Mouse (Mus musculus) cerebellum, adult 18-20 months (tissue): ENCODE measurements at regions not wholly inside any gene's neighbourhood (a gene's known extent, or its start where the extent isn't known, plus 50 kb on each side); places are given as distances from the start of the nearest gene placed in this dataset.

ENCODE experiments used
- DNase-seq, 2 experiments: peaks; one replicate each; pipeline ENCODE4 v3.0.0; 2021

GRCm38 (mm10) chr6:100176914-100177560, 110.2 kb downstream of the Rybp start:
- DNase-seq, result no peak

DNA sequence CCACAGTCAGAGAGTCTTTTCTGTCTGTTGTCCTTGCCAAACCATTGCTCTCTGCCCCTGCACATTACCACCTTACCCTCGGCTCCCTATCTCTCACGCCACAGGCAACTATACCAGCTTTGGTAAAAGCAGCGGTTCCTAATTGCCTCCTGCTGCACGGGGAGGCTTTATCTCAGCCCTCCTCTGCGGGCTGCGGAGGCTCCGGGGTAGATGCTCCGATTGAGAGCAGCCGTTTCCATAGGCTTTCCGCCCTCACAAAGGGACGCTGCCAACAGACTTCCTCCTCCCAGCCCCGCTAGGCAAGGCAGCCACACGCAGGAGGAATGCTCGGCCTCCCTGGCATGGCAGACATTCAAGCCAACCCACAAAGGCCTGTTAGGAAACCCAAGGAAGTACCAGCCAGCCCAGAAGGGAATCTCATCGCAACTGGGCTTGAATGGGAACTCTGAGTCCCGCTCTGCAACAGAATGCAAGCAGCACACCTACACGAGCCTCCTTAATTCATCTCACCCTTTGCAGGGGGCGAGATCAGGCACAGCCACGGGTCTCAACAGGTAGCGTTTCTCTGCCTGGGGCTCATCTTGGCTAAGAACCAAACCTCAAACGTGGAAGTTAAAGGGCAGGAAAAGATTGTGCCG, 116.5 kb downstream of the Rybp start:
- DNase-seq, result peak; percentile 33 to 43

- no peak for DNase-seq
Observed at GRCm38 (mm10) chr6:100167321-100167720, 120.0 kb downstream of the Rybp start.

GRCm38 (mm10) chr6:100165746-100166145, 121.5 kb downstream of the Rybp start:
- DNase-seq, result no peak

GRCm38 (mm10) chr6:100164162-100164561, 123.1 kb downstream of the Rybp start:
- DNase-seq, result no peak

DNA sequence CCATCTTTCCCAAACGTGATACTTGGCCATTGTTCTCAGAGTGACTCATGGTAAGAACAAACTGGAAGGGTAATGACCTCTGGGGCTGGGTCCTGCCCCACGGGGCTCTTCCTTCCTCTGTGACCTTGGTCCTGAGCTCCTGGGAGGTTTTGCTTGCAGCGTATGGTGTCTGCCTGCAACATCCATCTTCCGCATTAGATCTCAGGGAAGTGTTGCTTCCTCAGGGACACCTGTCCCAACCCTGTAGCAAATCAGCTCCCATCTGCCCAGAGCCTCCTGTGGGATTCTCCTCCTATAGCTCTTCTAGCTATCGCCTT, 123.5 kb downstream of the Rybp start:
- no peak for DNase-seq

- peak; percentile 93 to 94 for DNase-seq
Observed at GRCm38 (mm10) chr6:100162961-100163813, 124.1 kb downstream of the Rybp start.

DNA sequence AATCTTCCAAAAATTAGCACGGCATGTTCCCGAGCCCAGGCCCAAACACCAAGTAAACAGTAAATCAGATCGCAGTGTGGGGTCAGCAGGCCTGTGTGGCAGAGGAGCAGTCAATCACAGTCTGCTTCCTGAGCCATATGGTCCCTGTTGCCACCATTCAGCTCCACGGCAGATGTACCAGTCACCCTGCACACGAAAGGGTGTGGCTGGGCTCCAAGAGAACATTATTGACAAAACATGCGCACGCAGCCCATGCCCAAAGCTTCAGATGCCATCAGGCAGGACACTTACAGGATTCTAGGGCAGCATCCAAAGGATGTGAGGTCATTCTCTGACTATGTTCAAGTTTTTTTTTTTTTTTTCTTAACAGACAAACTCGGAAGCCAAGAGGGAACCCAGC, 126.6 kb downstream of the Rybp start:
- DNase-seq, result no peak

DNA sequence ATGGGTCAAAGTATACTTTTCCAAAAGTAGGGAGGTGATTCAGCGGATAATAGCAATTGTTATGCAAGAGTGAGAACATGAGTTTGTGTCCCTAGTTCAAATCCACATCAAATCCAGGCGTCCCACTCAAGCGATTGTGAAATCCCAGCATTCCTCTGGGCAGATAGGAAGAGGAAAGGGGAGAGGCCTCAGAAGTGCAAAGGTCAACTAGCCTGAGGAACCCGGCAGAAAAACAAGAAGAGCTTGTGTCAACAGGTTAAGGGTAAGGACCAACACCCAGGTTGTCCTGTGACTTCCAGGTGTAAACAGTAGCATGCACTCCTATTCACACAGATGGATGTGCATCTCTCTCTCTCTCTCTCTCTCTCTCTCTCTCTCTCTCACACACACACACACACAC, 127.5 kb downstream of the Rybp start:
- DNase-seq, result no peak

DNA sequence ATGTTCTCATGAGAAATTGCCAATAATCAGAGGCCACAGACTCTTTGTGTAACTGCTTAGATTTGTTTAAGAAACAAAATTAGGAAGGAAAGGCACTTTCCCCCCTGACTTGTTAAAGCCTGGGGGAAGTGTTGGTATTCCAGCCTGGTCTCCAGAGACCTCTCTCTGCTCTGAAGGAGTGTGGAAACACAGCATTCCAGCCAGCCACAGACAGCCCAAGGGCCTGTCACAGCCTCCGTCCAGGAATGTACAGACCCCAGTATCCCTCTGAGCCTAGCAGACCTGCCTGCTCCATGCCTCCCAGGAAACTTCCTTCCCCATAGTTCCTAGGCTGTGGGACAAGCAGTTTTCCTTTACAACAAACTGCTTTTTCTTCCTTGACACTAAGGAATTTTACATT, 128.0 kb downstream of the Rybp start:
- DNase-seq, result no peak

- DNase-seq, result no peak
Observed at GRCm38 (mm10) chr6:100157288-100157687, 130.0 kb downstream of the Rybp start.

DNA sequence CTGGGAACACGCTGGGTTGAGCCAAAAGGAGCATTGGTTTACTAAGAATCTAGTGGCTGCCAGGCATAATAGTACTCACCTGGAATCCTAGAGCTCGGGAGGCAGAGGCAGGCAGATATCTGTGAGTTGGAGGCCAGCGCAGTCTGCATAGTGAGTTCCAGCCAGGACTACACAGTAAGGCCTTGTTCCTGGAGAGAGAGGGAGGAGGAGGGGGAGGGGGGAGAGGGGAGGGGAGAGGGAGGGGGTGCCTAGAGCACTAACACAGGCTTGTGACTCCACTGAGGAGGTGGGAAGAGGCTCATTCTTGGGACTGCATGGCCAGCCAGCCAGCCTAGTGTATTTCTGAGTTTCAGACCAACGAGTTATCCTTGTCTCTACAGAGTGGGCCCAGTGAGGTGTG, 131.1 kb downstream of the Rybp start:
- DNase-seq, result no peak

- DNase-seq, result no peak
Observed at GRCm38 (mm10) chr6:100155676-100156075, 131.6 kb downstream of the Rybp start.

DNA sequence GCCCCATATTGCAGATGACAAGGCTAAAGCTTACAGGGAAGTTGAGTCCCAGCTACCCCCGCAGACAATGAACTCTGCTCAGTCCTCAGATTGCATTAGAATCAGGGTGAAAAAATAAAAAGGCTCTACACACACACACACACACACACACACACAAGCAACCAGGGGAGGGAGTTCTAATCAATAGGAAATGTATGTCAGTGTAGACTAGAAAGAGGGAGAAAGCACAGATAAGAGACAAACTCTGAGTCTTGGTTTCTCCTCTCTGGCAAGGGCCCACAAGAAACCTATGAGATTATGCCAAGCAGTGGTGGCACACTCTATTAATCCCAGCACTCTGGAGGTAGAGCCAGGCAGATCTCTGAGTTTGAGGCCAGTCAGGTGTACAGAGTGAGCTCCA, 135.8 kb downstream of the Rybp start:
- DNase-seq, result no peak

DNA sequence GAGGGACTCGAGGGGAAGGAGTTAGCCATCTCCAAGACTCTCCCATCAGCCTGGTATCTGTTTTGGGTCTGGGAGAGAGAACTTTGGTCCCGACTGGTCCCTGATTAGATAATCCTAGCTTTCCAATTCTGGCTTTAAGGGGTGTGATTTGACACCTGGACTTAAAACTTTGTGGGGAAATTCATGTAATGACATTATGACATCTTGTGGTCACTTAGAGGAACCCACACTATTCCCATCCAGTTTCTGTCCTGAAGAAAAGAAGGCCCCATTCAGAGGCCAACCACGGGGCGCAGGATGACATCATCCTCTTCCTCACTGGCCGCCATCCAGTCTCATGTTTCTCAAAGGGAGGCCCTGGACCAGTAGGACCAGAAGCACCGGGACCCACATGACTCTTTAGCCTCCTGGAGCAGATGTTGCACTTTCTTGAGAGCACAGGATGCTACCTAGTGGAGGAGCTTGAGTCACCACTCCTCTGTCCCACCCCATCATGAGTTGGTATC, 136.5 kb downstream of the Rybp start:
- DNase-seq, result no peak

- DNase-seq, result peak; percentile 65 to 80
Observed at GRCm38 (mm10) chr6:100149458-100149852, 137.8 kb downstream of the Rybp start.

DNA sequence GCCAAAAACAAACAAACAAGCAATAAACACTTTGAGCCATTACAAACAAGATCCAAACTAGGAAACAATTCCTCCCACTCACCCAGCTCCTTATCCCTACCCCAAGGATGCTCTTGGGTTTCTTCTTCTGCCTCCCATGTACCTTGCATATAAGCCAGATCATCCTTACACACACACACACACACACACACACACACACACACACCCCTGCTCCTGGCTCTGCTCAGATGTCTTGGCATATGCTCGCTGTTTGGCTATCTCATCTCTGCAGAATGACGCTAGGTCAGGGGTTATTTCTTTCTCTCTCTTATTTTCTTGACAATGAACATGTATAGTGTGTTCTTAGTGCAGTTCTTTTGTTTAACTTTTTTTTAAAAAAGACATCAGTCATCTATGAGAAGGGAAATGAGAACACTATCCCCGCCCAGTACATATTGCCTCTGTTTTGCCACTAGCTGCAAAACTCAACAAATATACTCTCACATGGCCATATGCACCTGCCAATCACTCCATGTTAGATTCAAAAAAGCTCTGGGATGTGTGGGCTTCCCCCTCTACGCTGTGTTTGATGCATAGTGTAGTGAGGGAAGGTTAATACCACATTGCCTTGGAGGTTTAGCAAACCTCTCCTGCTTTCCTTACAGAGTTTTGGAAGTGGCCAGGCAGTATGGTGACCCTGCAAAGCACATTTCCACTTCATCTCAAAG, 138.4 kb downstream of the Rybp start:
- DNase-seq, result no peak

DNA sequence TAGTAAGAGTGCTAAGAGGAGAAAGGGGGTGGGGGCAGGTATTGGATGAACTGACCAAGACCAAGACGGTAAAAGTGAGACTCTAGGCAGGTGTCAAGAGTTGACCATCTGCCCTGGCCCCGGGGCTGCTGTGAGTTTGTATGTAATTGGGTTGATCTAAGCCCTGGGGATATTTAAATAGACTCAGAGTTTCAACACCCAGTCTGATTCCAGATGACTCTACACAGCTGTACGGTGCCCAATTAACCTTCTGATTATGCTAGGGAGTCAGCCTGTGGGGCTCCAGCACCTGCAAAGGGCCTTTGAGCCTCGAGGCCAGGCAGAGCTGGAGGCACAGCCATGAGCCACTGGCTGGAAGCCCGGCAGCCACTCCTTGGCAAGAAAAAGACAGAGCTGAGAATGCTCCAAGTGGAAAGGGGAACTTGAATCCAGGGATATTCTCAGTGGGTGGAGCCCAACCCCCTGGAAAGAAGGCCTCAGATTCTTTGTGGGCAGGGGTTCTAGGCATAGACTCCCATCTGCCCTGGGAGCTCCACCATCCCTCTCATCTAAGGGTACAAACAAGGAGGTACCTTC, 140.8 kb downstream of the Rybp start:
- DNase-seq, result no peak

DNA sequence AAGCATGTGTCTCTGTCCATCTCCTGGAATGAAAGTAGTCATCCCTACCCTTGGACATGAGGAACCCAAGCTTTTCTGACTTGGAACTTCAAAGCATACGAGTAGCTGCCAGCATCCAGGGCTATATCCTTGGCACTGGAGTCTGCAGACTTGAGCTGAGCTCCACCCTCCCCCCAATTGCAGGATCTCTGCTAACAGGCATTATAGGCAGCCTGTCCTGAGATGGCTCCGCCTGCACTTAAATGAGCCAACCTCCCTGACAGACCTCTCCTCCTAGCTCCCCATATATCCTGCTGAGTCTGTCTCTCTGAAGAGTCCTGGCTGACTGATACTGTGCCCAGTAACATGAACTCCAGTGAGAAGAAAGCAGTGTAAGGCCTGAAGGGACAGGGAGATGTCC, 141.4 kb downstream of the Rybp start:
- DNase-seq, result no peak

GRCm38 (mm10) chr6:100144544-100145287, 142.6 kb downstream of the Rybp start:
- DNase-seq, result no peak

DNA sequence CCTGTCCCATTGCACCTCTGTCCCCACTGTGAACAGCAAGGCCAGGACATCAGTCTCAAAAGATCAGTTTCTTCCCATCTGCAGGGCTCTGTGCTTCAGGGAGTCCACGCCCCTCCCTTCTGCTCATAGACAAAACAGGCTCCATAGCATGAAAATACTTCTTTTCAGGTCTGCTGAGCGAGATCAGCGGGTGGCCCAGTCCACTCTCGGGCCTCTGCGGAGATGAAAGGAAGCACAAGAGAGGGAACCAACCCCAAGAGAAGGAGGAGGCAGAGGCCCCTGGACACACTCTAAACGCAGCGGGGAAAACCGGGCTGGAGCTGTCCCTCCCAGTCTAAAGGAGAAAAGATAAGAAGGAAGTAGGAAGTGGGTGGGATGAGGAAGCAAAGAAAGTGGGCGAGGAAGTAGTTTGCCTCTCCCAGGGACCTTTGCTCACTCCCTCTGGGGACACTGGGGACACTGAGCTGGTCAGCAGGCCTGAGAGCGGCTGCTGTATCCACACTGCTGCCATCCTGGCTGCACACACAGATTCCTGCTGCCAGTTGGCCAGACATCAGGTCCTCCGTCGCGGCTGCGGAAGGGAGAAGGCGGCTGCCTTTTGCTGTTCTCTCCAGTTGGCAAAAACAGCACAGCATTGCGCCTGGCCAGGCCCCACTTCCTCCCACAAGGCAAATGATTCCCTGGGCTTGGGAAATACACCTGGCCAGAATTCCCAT, 143.5 kb downstream of the Rybp start:
- peak; percentile 79 to 81 for DNase-seq

DNA sequence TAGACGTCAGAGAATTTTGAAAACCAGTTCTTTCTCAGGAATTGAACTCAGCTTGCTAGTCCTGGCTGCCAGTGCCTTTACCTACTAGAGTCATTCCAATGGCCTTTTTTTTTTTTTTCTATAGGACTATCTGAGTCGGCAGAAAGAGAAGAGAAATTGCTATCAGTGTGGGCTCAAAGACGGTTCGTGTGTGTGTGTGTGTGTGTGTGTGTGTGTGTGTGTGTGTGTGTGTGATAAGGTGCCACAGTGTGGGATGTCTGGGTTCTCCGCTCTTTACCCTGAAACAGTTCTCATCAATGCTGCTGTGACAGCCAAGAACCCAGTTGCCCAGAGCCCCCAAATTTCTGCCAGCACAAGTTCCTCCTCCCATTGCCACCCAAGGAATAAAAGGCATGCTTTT, 146.1 kb downstream of the Rybp start:
- DNase-seq, result no peak
